Mouse (Mus musculus): ENCODE measurements around the gene Foxj1. TPM values are rescaled to one million over a fixed set of nuclear protein-coding genes. Genes with fewer than 3 reads are reported as not detected.
"Not testable (repeated sequence)": the region's sequence is repeated elsewhere in the genome, so short reads cannot be mapped to it uniquely, and the experiment has no call there.

The Foxj1 gene
- polyA plus RNA-seq (2015; fragmentation: Nextera tagmentation; extraction: Ambion mirVana), result 0.80 and 1.4 TPM in 2 replicates

GRCm38 (mm10) chr11:116335244-116336036 is at the start of gene Foxj1:
Foxj1 (minus strand) TSS chr11:116335399.
- ATAC-seq (ENCODE audit: insufficient number of reproducible peaks, insufficient read depth, low FRiP score, low TSS enrichment, low read depth), result peak; percentile 80
- Histone ChIP-seq H3K9me3 (no peaks in the 10 kb centered on the region), H3K4me3 (peak within 1 kb of the TSS; percentile 61), H3K27me3 (peaks cover 26% of the 10 kb centered on the region), H3K4me1 (peaks cover 51% of the 10 kb centered on the region), H3K36me3 (0 out of 2 replicates have a peak, but pooled peaks cover 6% of the 10 kb centered on the region), H3K9ac (peak within 1 kb of the TSS; percentile 78), H3K4me2 (peak within 1 kb of the TSS; percentile 96), H3K27ac (peak within 1 kb of the TSS; percentile 55)
- under 1% methylated on average over 60 of the region's 61 CpGs for WGBS

- 72% methylated on average over 11 of the region's 11 CpGs for WGBS
- Histone ChIP-seq H3K9ac (peak overlapping the region; percentile 6; the same call in 1 of the 2 replicates), H3K4me1 (peaks cover 28% of the 10 kb centered on the region), H3K4me3 (no peak overlapping the region), H3K27ac (no peak overlapping the region), H3K36me3 (peaks cover 7% of the 10 kb centered on the region; the same call in 1 of the 2 replicates), H3K9me3 (no peaks in the 10 kb centered on the region), H3K27me3 (no peaks in the 10 kb centered on the region), H3K4me2 (no peak overlapping the region)
- ATAC-seq (ENCODE audit: insufficient number of reproducible peaks, insufficient read depth, low FRiP score, low TSS enrichment, low read depth), result no peak
Measured at GRCm38 (mm10) chr11:116384171-116384570, 49.0 kb upstream of the Foxj1 start.

- not testable (repeated sequence) for H3K27me3 ChIP-seq; H3K36me3 ChIP-seq; H3K9me3 ChIP-seq; H3K9ac ChIP-seq; H3K4me3 ChIP-seq; H3K27ac ChIP-seq; ATAC-seq (ENCODE audit: insufficient number of reproducible peaks, insufficient read depth, low FRiP score, low TSS enrichment, low read depth); H3K4me2 ChIP-seq
- WGBS, result 88% methylated on average over 5 of the region's 5 CpGs
- H3K4me1 ChIP-seq, result peaks cover 24% of the 10 kb centered on the region
Measured at GRCm38 (mm10) chr11:116383070-116383469, 47.9 kb upstream of the Foxj1 start.

GRCm38 (mm10) chr11:116380767-116381166 is 45.6 kb upstream of the Foxj1 start:
- Histone ChIP-seq H3K27ac (no peak overlapping the region), H3K4me3 (no peak overlapping the region), H3K4me1 (peaks cover 3% of the 10 kb centered on the region; the same call in 1 of the 2 replicates), H3K9ac (no peak overlapping the region), H3K4me2 (no peak overlapping the region), H3K27me3 (no peaks in the 10 kb centered on the region), H3K9me3 (no peaks in the 10 kb centered on the region), H3K36me3 (peaks cover 7% of the 10 kb centered on the region; the same call in 1 of the 2 replicates)
- WGBS, result 83% methylated on average over 7 of the region's 7 CpGs
- ATAC-seq (ENCODE audit: insufficient number of reproducible peaks, insufficient read depth, low FRiP score, low TSS enrichment, low read depth), result no peak

- H3K4me3 ChIP-seq, result no peak overlapping the region
- 80% methylated on average over 6 of the region's 6 CpGs for whole genome bisulfite sequencing
Measured at GRCm38 (mm10) chr11:116379530-116379929, 44.3 kb upstream of the Foxj1 start.

GRCm38 (mm10) chr11:116376945-116377661 is 41.9 kb upstream of the Foxj1 start:
- H3K27ac ChIP-seq, result no peak overlapping the region
- no peak overlapping the region for H3K9ac ChIP-seq
- H3K4me1 ChIP-seq, result 0 out of 2 replicates have a peak, but pooled peaks cover under 1% of the 10 kb centered on the region
- 35% methylated on average over 7 of the region's 7 CpGs for WGBS
- ATAC-seq (ENCODE audit: insufficient number of reproducible peaks, insufficient read depth, low FRiP score, low TSS enrichment, low read depth), result no peak
- H3K4me3 ChIP-seq, result no peak overlapping the region
- no peaks in the 10 kb centered on the region for H3K27me3 ChIP-seq
- H3K4me2 ChIP-seq, result no peak overlapping the region
- H3K9me3 ChIP-seq, result no peaks in the 10 kb centered on the region
- H3K36me3 ChIP-seq, result peaks cover 4% of the 10 kb centered on the region; the same call in 1 of the 2 replicates

More at GRCm38 (mm10) chr11:116379530-116379929, 44.3 kb upstream of the Foxj1 start:
- Histone ChIP-seq H3K4me2 (no peak overlapping the region), H3K4me1 (peaks cover 3% of the 10 kb centered on the region; the same call in 1 of the 2 replicates), H3K9ac (no peak overlapping the region), H3K36me3 (peaks cover 7% of the 10 kb centered on the region; the same call in 1 of the 2 replicates), H3K27me3 (no peaks in the 10 kb centered on the region), H3K27ac (no peak overlapping the region), H3K9me3 (no peaks in the 10 kb centered on the region)
- ATAC-seq (ENCODE audit: insufficient number of reproducible peaks, insufficient read depth, low FRiP score, low TSS enrichment, low read depth), result no peak

GRCm38 (mm10) chr11:116371894-116372450 is 36.8 kb upstream of the Foxj1 start:
- peaks cover 9% of the 10 kb centered on the region for H3K4me1 ChIP-seq
- ATAC-seq (ENCODE audit: insufficient number of reproducible peaks, insufficient read depth, low FRiP score, low TSS enrichment, low read depth), result no peak
- H3K4me3 ChIP-seq, result no peak overlapping the region
- no peaks in the 10 kb centered on the region for H3K9me3 ChIP-seq
- no peak overlapping the region for H3K9ac ChIP-seq
- H3K27ac ChIP-seq, result no peak overlapping the region
- no peaks in the 10 kb centered on the region for H3K27me3 ChIP-seq
- WGBS, result 50% methylated on average over 4 of the region's 4 CpGs
- no peaks in the 10 kb centered on the region for H3K36me3 ChIP-seq
- no peak overlapping the region for H3K4me2 ChIP-seq

- Histone ChIP-seq H3K27me3 (no peaks in the 10 kb centered on the region), H3K9ac (no peak overlapping the region), H3K4me2 (no peak overlapping the region), H3K4me1 (peaks cover 20% of the 10 kb centered on the region), H3K36me3 (no peaks in the 10 kb centered on the region), H3K27ac (no peak overlapping the region), H3K9me3 (no peaks in the 10 kb centered on the region), H3K4me3 (no peak overlapping the region)
- 57% methylated on average over 5 of the region's 5 CpGs for WGBS
- no peak for ATAC-seq (ENCODE audit: insufficient number of reproducible peaks, insufficient read depth, low FRiP score, low TSS enrichment, low read depth)
Measured at GRCm38 (mm10) chr11:116369633-116370032, 34.4 kb upstream of the Foxj1 start.

- no peak overlapping the region for H3K4me2 ChIP-seq
- H3K4me1 ChIP-seq, result peaks cover 20% of the 10 kb centered on the region
- no peak overlapping the region for H3K4me3 ChIP-seq
- no peaks in the 10 kb centered on the region for H3K36me3 ChIP-seq
- no peak overlapping the region for H3K27ac ChIP-seq
- no peak for ATAC-seq (ENCODE audit: insufficient number of reproducible peaks, insufficient read depth, low FRiP score, low TSS enrichment, low read depth)
- H3K9ac ChIP-seq, result no peak overlapping the region
- WGBS, result 90% methylated on average over 14 of the region's 14 CpGs
- H3K9me3 ChIP-seq, result no peaks in the 10 kb centered on the region
- H3K27me3 ChIP-seq, result no peaks in the 10 kb centered on the region
Measured at GRCm38 (mm10) chr11:116369051-116369450, 33.9 kb upstream of the Foxj1 start.

GRCm38 (mm10) chr11:116368116-116368515 is 32.9 kb upstream of the Foxj1 start:
- no peak for ATAC-seq (ENCODE audit: insufficient number of reproducible peaks, insufficient read depth, low FRiP score, low TSS enrichment, low read depth)
- Histone ChIP-seq H3K9me3 (no peaks in the 10 kb centered on the region), H3K9ac (no peak overlapping the region), H3K4me2 (no peak overlapping the region), H3K27me3 (no peaks in the 10 kb centered on the region), H3K36me3 (no peaks in the 10 kb centered on the region), H3K27ac (no peak overlapping the region), H3K4me1 (peaks cover 20% of the 10 kb centered on the region), H3K4me3 (no peak overlapping the region)
- 15% methylated on average over 9 of the region's 9 CpGs for WGBS

GRCm38 (mm10) chr11:116366647-116367046 is 31.4 kb upstream of the Foxj1 start:
- Histone ChIP-seq H3K4me2 (no peak overlapping the region), H3K9ac (no peak overlapping the region), H3K36me3 (peaks cover 3% of the 10 kb centered on the region; the same call in 1 of the 2 replicates), H3K27ac (no peak overlapping the region), H3K4me3 (no peak overlapping the region), H3K4me1 (peaks cover 16% of the 10 kb centered on the region), H3K27me3 (no peaks in the 10 kb centered on the region), H3K9me3 (no peaks in the 10 kb centered on the region)
- WGBS, result 91% methylated on average over 1 of the region's 1 CpGs
- no peak for ATAC-seq (ENCODE audit: insufficient number of reproducible peaks, insufficient read depth, low FRiP score, low TSS enrichment, low read depth)
